Mouse (Mus musculus) frontal cortex, postnatal 14 days (tissue): ENCODE data around the gene Gm10577.

Experiments
- DNase-seq, 2 experiments: peaks; one replicate each; pipeline ENCODE4 v3.0.0; 2022; ENCODE audit warnings: low spot score in 2 of 2

The Gm10577 gene

DNA sequence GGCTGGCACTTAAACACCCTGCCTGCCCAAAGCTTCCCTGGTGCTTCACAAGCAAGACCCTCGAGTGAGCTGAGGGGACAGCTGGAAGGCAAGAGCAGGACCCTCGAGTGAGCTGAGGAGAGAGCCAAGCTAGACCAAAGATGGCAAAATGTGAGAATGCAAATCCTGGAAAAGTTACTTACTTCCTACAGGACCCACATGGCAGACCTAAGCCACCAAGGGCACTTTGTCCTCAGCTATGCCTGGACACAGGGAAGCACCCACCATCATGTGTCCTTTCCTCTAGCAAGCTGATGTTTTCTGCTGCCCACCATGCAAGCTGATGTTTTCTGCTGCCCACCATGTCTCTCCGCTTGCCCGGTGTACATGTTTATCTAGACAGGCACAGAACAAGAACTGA lies at the start of gene Gm10577:
TSS of gene Gm10577 (minus strand) at position 101 of the 400 bp plus-strand sequence.
- no peak for DNase-seq

DNA sequence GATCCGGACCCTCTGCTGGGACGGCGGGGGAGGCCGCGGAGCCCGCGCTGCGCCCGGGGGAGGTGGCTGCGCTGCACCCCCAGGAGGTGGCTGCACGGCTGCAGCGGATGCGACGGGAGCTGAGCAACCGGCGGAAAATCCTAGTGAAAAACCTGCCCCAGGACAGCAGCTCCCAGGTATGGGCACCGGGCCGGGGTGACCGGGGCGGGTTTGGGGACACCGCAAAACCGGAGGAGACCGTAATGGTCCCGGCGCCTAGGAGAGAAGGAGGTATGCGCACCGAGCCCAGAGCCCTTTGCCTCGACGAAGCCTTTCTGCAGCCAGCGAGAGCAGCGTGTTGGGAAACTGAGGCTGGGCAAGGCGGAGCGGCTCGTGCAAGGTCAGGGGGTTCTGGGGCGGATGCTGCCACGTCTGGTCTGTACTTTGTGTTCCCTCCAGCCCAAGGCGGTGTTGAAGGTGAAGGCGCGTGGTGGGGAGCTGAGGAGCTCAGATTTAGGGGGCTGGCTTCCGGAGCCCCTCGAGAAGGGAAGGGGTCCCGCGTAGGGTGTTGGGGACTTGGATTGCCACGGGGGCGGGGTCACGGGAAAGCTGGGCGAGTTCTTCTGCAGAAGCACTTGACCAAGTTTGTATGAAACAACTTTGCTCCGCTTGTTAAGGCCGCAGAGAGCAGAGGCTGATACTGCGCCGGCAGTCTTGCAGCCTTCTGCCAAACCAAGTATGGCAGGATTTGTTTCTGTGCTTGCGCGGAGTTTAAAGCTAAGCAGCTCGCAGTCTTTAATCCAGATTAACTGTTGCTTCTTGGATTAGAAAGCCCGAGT lies 48.9 kb upstream of the Gm10577 start:
- DNase-seq, result peak in 1 of 2 experiments; percentile 16

DNA sequence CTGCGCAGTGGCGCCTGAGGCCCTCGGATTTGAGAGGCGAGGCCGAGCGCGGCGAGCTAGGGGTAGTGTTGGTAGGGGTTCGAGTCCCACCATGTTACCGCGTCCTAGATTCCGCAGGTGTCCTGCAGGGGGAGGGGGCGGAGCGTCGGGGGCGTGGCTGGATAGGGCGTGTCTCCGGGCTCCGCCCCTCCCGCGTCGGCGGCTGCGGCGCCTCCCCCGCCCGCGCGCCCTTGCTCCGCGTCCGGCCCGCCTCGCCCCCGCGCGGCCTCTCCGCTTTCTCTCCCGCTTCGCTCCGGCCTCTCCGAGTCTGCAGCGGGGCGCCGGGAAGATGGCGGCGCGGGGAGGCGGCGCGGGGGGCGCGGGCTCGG lies 48.3 kb upstream of the Gm10577 start, which contains the start of gene Raver2:
TSS of gene Raver2 (plus strand) at position 198 of the 368 bp plus-strand sequence.
- DNase-seq, result peak in 1 of 2 experiments; percentile 20

DNA sequence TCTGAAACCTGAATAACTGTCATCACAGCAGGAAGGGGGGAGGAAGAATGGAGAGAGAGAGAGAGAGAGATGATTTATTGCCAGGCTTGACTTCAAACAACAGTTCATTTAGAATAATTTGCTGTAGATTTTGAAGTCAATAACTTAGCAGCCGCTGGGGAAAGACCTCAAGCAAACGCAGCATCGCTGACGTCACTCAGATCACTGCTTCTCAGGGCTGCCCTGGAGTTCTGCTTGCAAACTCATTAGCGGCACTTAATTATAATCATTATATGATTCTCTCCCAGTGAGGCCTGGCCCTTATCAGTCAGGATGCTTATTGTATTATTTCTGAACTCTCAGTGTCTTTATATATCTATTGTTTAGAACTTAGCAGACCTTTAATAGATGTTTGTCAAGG lies 45.9 kb upstream of the Gm10577 start:
- DNase-seq, result no peak

DNA sequence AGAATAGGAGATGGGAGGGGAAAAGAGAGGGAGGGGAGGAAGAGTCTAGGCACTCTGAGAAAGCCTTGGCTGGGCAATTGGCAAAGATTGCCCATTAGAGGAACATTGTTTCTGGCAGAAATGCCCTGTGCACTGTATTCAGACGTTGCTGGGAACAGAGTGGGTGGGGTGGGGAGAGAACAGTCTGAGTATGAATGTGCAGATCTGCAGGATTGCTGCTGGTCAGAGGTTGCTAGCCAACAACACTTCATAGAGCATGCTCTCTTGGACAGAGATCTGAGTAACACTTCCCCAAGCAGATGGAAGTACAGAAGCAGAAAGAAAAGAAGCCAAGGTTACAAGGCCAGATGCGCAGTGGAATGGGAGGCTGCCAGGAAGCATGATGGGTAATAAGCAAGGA lies 41.6 kb upstream of the Gm10577 start:
- peak in 1 of 2 experiments; percentile 8 for DNase-seq

DNA sequence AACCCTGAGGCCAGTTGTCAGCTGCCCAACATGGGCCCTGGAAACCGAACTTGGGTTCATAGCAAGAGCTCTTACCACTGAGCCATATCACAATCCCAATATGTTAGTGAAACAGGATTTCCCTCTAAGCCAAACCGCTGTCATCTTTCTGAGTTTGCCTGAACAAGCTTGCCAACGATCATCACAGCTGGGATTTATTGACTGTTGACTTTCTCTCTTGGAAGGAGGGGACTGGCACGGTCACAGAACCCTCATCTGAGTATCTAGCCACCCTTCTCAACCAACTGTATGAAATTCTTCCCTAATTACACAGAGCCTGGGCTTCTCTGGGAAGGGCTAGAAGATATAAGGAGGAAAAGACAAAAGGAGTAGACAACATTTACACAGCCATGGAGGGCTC lies 26.1 kb upstream of the Gm10577 start:
- DNase-seq, result no peak

DNA sequence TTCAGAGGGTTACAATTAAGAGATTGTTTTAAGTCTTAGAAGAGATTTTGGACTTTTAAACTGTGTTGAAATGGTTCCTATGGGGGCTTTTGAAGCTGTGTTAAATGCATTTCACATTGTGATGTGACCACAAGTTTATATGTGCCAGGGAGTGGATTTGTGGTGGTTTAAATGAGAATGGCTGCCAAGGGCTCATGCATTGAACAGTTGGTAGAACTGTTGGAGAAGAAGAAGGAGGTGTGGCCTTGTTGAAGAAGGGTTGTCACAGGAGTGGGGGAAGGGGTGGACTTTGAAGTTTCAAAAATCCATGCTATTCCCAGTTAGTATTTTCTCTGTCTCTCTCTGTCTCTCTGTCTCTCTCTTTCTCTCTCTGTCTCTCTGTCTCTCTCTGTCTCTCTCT lies 23.7 kb upstream of the Gm10577 start:
- DNase-seq, result no peak

DNA sequence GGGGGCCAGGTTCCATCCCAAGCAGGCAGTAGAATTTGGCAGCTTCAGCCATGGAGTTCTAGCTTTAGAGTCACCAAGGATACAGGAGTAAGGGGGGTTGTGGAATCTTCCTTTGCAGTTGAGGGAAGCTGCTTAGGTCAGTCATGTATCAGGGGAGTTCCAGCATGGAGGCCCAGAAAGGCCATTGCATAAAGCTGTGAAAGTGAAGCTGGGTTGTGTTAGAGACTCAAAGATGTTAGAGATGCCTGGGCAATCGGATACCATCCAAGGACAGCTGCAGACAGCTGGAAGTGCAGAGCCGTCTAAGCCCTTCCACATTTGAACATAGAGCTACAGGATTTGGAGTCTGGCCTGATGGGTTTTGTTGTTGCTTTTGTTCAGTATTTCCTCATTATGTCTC lies 23.2 kb upstream of the Gm10577 start:
- DNase-seq, result no peak

DNA sequence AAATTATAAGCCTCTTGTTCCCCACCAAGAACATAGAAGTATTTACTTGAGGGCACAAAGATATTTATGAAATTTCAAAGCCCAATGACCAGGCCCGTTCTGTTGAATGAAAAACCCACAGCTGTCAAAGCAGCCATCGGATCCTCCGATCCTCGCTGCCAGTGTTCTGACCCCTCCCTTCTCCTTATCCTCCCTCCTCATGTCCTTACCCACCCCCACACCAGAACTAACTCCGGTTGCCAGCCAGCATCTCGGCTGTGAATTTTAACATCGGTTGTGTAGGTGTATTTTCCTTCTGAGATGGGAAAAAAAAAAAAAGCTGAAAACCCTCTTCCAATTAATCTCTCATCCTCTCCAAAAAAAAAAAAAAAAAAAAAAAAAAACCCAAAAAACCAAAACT lies 16.7 kb upstream of the Gm10577 start:
- DNase-seq, result peak; percentile 31 to 36

DNA sequence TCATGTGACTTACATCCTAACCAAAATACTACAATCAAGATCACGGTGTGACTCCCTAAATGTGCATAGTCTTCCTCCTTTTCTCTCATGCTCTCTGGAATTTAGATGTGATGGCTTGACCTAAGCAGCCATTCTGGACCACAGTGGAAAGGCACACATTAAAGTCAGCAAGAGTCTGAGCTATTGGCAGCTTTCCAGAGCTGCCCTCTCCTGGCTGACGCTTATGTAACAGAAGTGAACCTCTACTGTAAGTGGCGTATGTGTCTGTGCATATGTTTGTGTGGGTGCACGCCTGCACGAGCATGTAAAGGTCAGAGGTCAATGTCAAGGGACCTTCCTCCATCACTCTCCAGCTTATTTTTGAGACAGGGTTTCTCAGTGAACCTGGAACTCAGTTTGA lies 14.6 kb upstream of the Gm10577 start:
- no peak for DNase-seq

DNA sequence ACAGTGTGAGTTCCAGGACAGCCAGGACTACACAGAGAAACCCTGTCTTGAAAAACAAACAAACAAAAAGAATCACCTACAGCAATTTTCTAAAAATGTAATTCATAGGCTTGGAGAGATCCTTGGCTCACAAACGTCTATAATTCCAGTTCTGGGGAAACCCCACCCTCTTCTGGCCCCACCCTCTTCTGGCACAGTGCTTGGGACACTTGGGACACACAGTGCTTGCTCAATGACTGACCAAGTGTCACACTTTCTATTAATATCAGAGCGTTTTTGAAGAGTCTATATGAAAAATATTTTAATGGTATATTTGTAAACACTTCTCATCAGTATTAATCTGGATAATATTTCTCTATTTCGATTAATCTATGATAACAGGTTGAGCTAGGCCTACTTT lies 12.6 kb upstream of the Gm10577 start:
- no peak for DNase-seq

DNA sequence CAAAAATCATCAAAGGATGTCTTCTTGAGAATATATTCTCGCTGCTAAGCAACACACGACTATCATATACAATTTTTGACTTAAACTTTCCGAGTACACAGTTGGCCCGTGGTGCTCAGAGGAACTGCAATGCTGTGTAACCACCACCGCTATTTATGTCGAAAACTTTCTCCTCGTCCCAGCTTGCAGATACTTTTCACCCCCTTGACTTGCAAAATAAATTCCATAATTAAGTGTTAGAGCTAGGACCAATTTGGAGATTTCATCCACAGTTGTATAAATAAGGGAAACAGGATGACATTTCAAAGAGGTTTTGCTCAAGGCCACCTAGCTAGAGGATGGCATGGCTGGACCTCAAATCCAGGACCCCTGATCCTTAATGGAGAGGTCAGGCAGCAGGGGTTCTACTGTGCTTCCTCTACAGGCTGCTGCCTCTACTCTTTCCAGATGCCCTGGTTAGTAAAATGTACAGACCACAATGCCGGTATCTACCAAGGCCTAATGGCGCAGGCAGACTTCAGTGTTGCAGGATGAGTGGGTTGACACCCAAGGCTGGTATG lies 7.4 kb upstream of the Gm10577 start:
- DNase-seq, result no peak

DNA sequence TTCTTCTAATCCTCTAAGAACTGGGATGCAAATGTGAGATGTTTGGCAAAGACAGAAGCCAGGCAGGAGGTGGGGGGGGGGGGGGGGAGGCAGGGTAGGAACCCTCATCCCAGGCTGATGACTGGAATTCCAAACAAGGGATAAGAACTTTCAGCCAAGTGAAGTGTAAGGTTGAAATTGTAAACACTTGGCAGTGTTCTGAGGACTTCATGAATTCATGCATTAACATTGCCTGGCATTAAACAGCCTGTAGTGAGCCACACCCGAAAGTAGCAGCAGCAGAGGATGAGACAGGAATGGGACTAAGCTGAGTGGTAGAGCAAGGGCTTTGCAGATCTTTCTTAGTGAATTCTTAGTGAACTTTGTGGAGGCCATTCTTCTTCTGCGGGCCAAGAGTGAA lies 6.5 kb upstream of the Gm10577 start:
- no peak for DNase-seq

DNA sequence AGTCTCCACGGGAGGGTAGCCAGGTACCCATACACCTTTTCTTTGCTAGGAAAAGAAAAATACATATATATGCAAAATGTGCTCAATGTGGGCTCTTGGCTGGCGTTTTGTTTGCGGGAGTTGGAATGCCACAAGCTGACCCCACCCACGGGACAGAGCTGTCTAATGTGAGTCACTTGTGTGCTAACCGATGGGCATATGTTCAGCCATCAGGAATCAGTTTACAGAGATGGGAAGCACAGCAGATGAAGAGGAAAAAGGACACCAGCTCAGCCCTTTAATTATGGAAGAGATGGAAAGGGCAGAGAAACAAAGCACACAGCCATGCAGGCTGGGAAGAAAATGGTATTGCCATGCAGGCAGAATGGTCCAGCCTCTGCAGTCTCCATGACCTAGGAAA lies 6.1 kb upstream of the Gm10577 start:
- no peak for DNase-seq

DNA sequence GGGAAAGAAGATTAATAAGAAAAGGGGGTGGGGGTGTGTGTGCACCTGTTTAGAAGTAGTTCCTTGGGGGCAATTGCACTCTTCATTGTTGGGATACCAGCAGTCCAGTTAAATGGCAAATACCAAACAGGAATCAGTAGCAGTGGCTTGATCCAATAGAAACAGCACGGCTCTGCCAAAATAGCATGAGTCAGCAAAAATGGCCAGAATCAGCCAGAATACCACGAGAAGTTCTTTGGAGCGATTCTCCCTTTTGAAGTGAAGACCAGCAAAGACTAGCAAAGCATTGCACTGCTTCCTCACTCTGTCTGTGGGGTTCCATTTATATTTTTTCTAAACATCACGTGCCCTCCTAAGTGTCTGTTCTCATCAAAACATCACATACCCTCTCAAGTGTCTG lies 2.7 kb downstream of the Gm10577 start:
- no peak for DNase-seq

DNA sequence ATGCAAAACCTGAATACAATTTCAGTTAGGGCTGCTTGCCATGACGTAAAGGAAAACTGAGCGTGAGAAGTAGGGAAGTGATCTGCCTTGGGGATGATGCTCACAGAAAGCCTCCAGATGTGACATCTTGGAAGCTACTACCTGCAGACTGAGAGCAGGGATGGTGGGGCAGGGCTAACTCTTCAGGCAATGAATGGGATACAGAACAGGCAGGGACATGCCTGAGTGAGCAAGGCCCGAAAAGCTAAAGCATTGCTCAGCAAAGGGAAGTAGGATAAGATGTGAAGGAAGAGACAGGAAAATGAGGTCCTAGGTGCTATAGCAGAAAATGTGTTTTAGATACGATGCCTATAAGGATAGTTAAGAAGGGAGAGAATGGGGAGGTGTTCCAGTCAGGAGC lies 11.4 kb downstream of the Gm10577 start:
- no peak for DNase-seq

DNA sequence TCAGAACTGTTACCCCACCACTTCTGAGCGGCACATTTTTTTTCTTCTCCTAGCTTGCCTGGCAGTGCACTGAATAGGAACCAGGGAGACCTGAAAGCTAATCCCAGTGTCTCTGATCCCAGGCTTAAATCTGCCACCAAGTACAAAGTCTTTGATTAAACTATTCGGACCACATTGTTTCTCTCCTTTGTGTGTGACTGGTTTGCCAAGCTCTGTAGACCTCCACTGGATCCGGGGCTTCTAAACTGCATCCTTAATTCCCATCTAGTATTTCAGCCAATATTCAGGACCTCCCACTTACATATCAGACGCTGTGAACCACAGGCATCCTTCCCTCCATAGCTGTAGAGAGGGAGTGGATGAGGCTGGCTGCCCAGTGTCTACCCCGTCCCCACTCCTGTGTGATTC lies 12.1 kb downstream of the Gm10577 start:
- no peak for DNase-seq

DNA sequence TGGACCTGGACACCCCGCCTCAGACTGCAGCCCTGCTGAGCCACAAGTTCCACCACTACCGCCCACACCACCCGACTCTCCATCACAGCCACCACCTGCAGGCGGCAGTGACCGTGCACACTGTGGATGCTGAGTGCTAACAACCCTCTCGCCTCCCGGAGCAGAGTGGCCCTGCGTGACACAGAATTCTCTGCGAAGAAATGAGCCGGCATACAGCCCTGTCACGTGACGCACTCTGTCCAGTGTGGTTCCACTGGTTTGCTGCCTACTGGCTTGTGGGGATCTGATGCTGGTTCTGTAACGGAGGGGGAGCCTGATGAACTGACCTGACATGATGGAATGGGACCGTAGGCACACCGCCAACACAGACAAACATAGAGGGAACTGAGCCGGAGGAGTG lies 17.5 kb downstream of the Gm10577 start:
- no peak for DNase-seq

DNA sequence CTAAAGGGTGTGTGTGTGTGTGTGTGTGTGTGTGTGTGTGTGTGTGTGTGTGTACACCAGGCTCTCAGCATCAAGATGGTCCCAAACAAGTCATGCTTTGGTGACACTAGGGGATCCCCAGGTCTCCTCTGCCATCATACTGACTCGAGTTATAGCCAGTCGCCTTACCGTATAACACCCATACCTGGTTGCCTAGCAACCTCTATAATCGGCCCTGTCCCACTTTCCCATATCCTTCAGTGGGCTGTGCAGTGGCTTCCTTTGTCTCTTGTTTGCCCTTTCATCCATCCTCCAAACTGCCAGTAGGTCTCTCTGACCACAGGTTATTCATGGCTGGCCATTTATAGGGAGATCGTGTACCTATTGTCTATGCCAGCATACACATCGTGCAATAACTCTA lies 19.4 kb downstream of the Gm10577 start:
- DNase-seq, result no peak

DNA sequence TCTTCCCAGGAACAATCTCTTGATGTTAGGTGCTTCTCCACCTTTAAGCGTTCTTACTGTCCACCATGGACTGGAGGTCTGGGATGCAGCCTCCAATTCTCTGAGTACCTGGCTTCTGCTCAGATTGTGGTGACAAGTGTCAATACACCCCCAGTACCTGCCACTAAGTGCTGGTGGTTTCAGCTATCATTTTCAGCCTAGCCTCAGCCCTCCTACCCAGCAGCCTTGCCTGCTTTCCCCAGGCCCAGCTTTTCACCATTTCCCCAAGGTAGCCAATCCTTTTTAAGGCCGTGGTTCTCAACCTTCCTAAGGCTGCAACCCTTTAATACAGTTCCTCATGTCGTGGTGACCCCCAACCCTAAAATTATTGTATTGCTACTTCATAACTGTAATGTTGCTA lies 19.9 kb downstream of the Gm10577 start:
- DNase-seq, result no peak

DNA sequence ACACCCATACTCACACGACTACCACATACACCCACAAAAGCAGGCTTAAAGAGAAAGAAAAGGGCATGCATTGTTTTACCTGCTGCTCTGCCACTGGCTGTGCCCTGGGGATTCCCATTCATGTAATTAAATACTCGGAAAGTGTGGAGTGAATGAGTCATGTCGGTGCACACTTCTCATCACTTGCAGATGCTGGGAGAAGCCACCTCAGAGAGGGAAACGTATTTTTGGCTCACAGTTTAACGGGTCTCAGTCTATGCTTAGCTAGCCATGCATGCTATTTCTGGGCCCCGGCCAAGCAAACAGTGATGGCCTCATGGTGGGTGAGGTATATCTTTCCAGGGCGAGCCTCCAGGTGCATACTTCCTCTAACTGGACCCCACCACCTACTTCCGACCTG lies 21.6 kb downstream of the Gm10577 start:
- DNase-seq, result no peak

DNA sequence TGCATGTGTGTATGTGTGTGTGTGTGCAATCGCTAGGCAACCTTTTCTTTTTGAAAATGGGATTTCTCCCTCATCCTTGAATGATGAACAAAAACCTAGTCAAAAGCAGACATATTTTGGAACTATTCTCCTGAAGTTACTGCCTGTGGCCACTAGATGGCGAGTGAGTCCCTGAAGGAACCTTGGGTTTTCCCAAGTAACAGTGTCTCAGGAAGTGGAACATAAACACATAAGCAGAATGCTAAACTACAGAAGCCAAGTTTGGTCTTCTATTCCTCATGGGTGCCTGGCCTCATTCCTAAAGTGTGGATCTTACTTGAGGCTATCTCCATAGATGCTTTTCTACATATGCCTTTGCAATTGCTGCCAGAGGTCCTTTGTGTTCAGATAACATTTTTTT lies 22.4 kb downstream of the Gm10577 start:
- peak in 1 of 2 experiments; percentile 63 for DNase-seq

DNA sequence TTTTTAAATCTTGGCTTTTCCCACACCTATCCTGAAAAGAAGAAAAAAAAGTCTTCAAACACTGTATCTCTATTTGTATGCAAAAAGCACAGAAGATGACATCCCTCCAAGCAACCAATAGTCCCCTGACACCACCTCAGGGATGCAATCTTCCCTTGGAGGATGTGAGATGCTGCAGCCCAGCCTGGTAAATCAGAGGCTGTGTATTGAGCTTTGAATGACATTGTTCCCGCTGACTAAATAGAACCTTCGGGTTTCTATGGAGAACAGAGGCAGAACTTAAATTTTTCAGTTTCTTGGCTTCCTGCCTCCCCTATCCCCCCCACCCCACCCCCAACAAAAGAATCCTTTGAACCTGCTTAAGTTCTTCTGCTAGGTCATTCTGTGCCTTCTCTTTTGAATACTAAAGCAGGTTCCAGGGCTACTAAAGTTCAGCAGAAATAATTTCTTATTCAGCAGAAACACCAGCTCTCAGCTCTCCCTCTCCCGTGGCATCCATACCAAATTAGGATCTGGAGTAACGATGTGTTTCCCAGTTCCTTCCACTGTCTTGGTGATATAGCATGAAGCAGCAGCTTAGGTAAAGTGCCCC lies 24.3 kb downstream of the Gm10577 start:
- no peak for DNase-seq
